Mouse (Mus musculus): ENCODE results near the gene Cbll1. TPM values are rescaled to one million over a fixed set of nuclear protein-coding genes. Genes with fewer than 3 reads are reported as not detected.

Cbll1 gene
- total and polyA plus RNA-seq, 3 experiments, result 5.3 to 19.8 TPM; not detected in 1

- no peak for TF ChIP-seq MAFK (IDR thresholded peaks at IDR 0.05; ENCODE audit: borderline replicate concordance, low read depth, low read length)
- TF ChIP-seq POLR2A (IDR thresholded peaks at IDR 0.05; ENCODE audit: control insufficient read depth in 1 of 2, insufficient read depth in 1 of 2, low read depth in 1 of 2, low read length in 2 of 2, poor library complexity in 1 of 2), result peak; percentile 85 to 90
- TF ChIP-seq ETS1 (IDR thresholded peaks at IDR 0.05; ENCODE audit: low read depth, low read length), result 0 out of 2 replicates have a peak, but pooled peaks have one; percentile 23
- no peak for TF ChIP-seq BHLHE40 (IDR thresholded peaks at IDR 0.05; ENCODE audit: borderline replicate concordance, low read depth, low read length)
Measured at GRCm38 (mm10) chr12:31499314-31500131, at the start of gene Cbll1 (continued).

GRCm38 (mm10) chr12:31546061-31546460, 46.6 kb upstream of the Cbll1 start:
- H3K4me3 ChIP-seq (ENCODE audit: control insufficient read depth in 1 of 2, insufficient read depth in 1 of 2, low read depth in 2 of 2, low read length in 2 of 2), result no peak overlapping the region
- H3K79me2 ChIP-seq (ENCODE audit: control insufficient read depth, insufficient read depth, low read length, poor library complexity), result no peaks in the 10 kb centered on the region
- peak; percentile 41 for DNase-seq (ENCODE audit: low read depth, low spot score)
- no peaks in the 10 kb centered on the region for H3K36me3 ChIP-seq (ENCODE audit: control insufficient read depth in 1 of 2, insufficient read depth in 2 of 2, low read length in 2 of 2)
- no peak overlapping the region for H3K27ac ChIP-seq (ENCODE audit: control insufficient read depth, low read depth, low read length)
- no peak for TF ChIP-seq MYC (IDR thresholded peaks at IDR 0.05; ENCODE audit: low read depth, low read length)
- TF ChIP-seq MAZ (IDR thresholded peaks at IDR 0.05; ENCODE audit: low read depth, low read length), result no peak
- TF ChIP-seq ELF1 (IDR thresholded peaks at IDR 0.05; ENCODE audit: low read depth, low read length), result no peak
- TF ChIP-seq ZNF384 (IDR thresholded peaks at IDR 0.05; ENCODE audit: low read depth, low read length), result 0 out of 2 replicates have a peak, but pooled peaks have one; percentile 11
- peak; percentile 64 for TF ChIP-seq ETS1 (IDR thresholded peaks at IDR 0.05; ENCODE audit: low read depth, low read length)
- H3K4me1 ChIP-seq (ENCODE audit: control insufficient read depth in 1 of 2, insufficient read depth in 2 of 2, low read length in 2 of 2), result peaks cover 4 to 5% of the 10 kb centered on the region in 2 experiments; a peak in 2 of 4 replicates
- no peak overlapping the region for H3K9ac ChIP-seq (ENCODE audit: control insufficient read depth, low read depth, low read length, poor library complexity, severe bottlenecking)
- no peaks in the 10 kb centered on the region for H3K27me3 ChIP-seq (ENCODE audit: control insufficient read depth in 1 of 2, insufficient read depth in 2 of 2, low read length in 2 of 2)
- H3K9me3 ChIP-seq (replicated peaks; ENCODE audit: insufficient read depth, low read length), result no peaks in the 10 kb centered on the region

GRCm38 (mm10) chr12:31545219-31545618, 45.8 kb upstream of the Cbll1 start:
- Histone ChIP-seq H3K79me2 (ENCODE audit: control insufficient read depth, insufficient read depth, low read length, poor library complexity) (no peaks in the 10 kb centered on the region), H3K4me1 (ENCODE audit: control insufficient read depth in 1 of 2, insufficient read depth in 2 of 2, low read length in 2 of 2) (peaks cover 4 to 5% of the 10 kb centered on the region in 2 experiments; a peak in 2 of 4 replicates), H3K9ac (ENCODE audit: control insufficient read depth, low read depth, low read length, poor library complexity, severe bottlenecking) (no peak overlapping the region), H3K27ac (ENCODE audit: control insufficient read depth, low read depth, low read length) (no peak overlapping the region), H3K36me3 (ENCODE audit: control insufficient read depth in 1 of 2, insufficient read depth in 2 of 2, low read length in 2 of 2) (no peaks in the 10 kb centered on the region), H3K27me3 (ENCODE audit: control insufficient read depth in 1 of 2, insufficient read depth in 2 of 2, low read length in 2 of 2) (no peaks in the 10 kb centered on the region), H3K4me3 (ENCODE audit: control insufficient read depth in 1 of 2, insufficient read depth in 1 of 2, low read depth in 2 of 2, low read length in 2 of 2) (no peak overlapping the region), H3K9me3 (replicated peaks; ENCODE audit: insufficient read depth, low read length) (no peaks in the 10 kb centered on the region)
- DNase-seq (ENCODE audit: low read depth, low spot score), result no peak
- TF ChIP-seq KAT2A (conservative IDR thresholded peaks at IDR 0.05; ENCODE audit: low read depth, low read length), result no peak
- no peak for TF ChIP-seq ZNF384 (IDR thresholded peaks at IDR 0.05; ENCODE audit: low read depth, low read length)
- no peak for TF ChIP-seq GATA1 (IDR thresholded peaks at IDR 0.05; ENCODE audit: low read depth, low read length)
- TF ChIP-seq JUND (IDR thresholded peaks at IDR 0.05; ENCODE audit: low read depth, low read length), result no peak
- no peak for TF ChIP-seq MYB (IDR thresholded peaks at IDR 0.05; ENCODE audit: low read depth, low read length)

All from MEL (cell line).